ENCODE assay signal across 11 mouse cellular contexts in genomic region chr19:57600930-57601328, GRCm38 (mm10).
"Had no signal": no experiment of that assay in that cellular context is flagged by ENCODE, and none has a peak within 500 bp of the region (broad histone marks: within the 10 kb centered on the region; RNA-seq: fewer than 3 reads in every experiment).

No protein-coding gene starts in this region.

- H3K4me2 ChIP-seq: limb, embryonic 13.5 days; midbrain, embryonic 11.5 days had no signal

- H3K9me3 ChIP-seq: liver, embryonic 15.5 days had no signal

- H3K27me3 ChIP-seq: limb, embryonic 13.5 days; liver, embryonic 15.5 days had no signal

- H3K27ac ChIP-seq: limb, embryonic 13.5 days; liver, embryonic 15.5 days had no signal

- H3K4me3 ChIP-seq: limb, embryonic 13.5 days; liver, embryonic 15.5 days had no signal

- H3K9ac ChIP-seq: limb, embryonic 13.5 days; liver, embryonic 15.5 days had no signal

- DNase-seq: kidney, adult 8-10 months; kidney, postnatal 14 days; kidney, postnatal 4 days; left cerebral cortex, postnatal 4 days; liver; midbrain, embryonic 14.5 days; thymus, adult 18-20 months; thymus, postnatal 36 days had no signal

- H3K36me3 ChIP-seq: liver, embryonic 15.5 days had no signal
